ENCODE assay signal across 14 mouse cellular contexts in genomic region chr10:127066519-127067018, GRCm38 (mm10). TPM values are rescaled to one million over a fixed set of nuclear protein-coding genes. Genes with fewer than 3 reads are reported as not detected.
DNase-seq lines count a peak whose midpoint lies in the region; ATAC-seq and TF ChIP-seq lines count a peak whose summit lies in the region.
"Had no signal": no experiment of that assay in that cellular context is flagged by ENCODE, and none has a peak within 500 bp of the region (broad histone marks: within the 10 kb centered on the region; RNA-seq: fewer than 3 reads in every experiment).

No protein-coding gene starts in this region.

- peaks cover 55% of the 10 kb centered on the region for H3K4me1 ChIP-seq in forebrain, embryonic 12.5 days
- peaks cover 41% of the 10 kb centered on the region for H3K4me1 ChIP-seq in forebrain, embryonic 16.5 days (replicated peaks; ENCODE audit: control insufficient read depth, insufficient read depth, low read length)
- peaks cover 22% of the 10 kb centered on the region for H3K4me1 ChIP-seq in liver, adult 2 months (ENCODE audit: control insufficient read depth, insufficient read depth, low read length)
- H3K4me1 ChIP-seq in E14TG2a.4 (replicated peaks; ENCODE audit: low read depth, low read length), result peaks cover 80% of the 10 kb centered on the region
- 0 out of 2 replicates have a peak, but pooled peaks cover 12% of the 10 kb centered on the region for H3K4me1 ChIP-seq in intestine, postnatal 0 days (replicated peaks; ENCODE audit: control insufficient read depth, insufficient read depth, low read length)
- 0 out of 2 replicates have a peak, but pooled peaks cover 4% of the 10 kb centered on the region for H3K4me1 ChIP-seq in stomach, postnatal 0 days (replicated peaks; ENCODE audit: control insufficient read depth, insufficient read depth)

- peak; percentile 57 for DNase-seq in liver, adult 2 months (ENCODE audit: extremely low read depth, low read depth, low spot score)
- DNase-seq in liver, result no peak
- DNase-seq in stomach, postnatal 0 days (ENCODE audit: low spot score), result no peak
- no peak for DNase-seq in thymus, postnatal 10 days (ENCODE audit: low spot score in 2 of 2)
- DNase-seq: adrenal gland, postnatal 25 days; cerebellum, postnatal 14 days; gastrocnemius, postnatal 14 days; lung, embryonic 14.5 days had no signal

- no peak for ATAC-seq in forebrain, embryonic 12.5 days (ENCODE audit: low FRiP score)
- ATAC-seq in forebrain, embryonic 16.5 days, result no peak
- no peak for ATAC-seq in intestine, postnatal 0 days
- ATAC-seq in stomach, postnatal 0 days (ENCODE audit: low FRiP score, low TSS enrichment), result no peak

- H3K4me2 ChIP-seq in forebrain, embryonic 12.5 days, result no peak overlapping the region
- no peak overlapping the region for H3K4me2 ChIP-seq in forebrain, embryonic 16.5 days (ENCODE audit: low read length)
- no peak overlapping the region for H3K4me2 ChIP-seq in intestine, postnatal 0 days (replicated peaks; ENCODE audit: low read depth)
- no peak overlapping the region for H3K4me2 ChIP-seq in stomach, postnatal 0 days (replicated peaks; ENCODE audit: low read depth)
- H3K4me2 ChIP-seq: lung, embryonic 14.5 days had no signal

- H3K27ac ChIP-seq in forebrain, embryonic 12.5 days, result peak overlapping the region; percentile 38; the same call in 1 of the 2 replicates
- H3K27ac ChIP-seq in forebrain, embryonic 16.5 days (ENCODE audit: low read length), result no peak overlapping the region
- peak overlapping the region; percentile 25 for H3K27ac ChIP-seq in liver, adult 2 months (replicated peaks; ENCODE audit: insufficient read depth, low read depth, low read length)
- H3K27ac ChIP-seq in intestine, postnatal 0 days (ENCODE audit: low read depth, low read length), result peak overlapping the region; percentile 17
- no peak overlapping the region for H3K27ac ChIP-seq in stomach, postnatal 0 days (replicated peaks)

- peak; percentile 13; the same call in 1 of the 2 replicates for TF ChIP-seq CTCF in liver, adult 2 months (IDR thresholded peaks at IDR 0.05; ENCODE audit: low read depth, low read length)
- no peak for TF ChIP-seq CTCF in E14TG2a.4 (conservative IDR thresholded peaks at IDR 0.05; ENCODE audit: low read length)
- no peak for TF ChIP-seq CTCF in intestine, postnatal 0 days (IDR thresholded peaks at IDR 0.05; ENCODE audit: low read depth)
- TF ChIP-seq CTCF in stomach, postnatal 0 days (IDR thresholded peaks at IDR 0.05; ENCODE audit: low read depth), result no peak

- H3K9me3 ChIP-seq in forebrain, embryonic 12.5 days, result no peaks in the 10 kb centered on the region
- no peaks in the 10 kb centered on the region for H3K9me3 ChIP-seq in forebrain, embryonic 16.5 days (ENCODE audit: control insufficient read depth, low read length)
- no peaks in the 10 kb centered on the region for H3K9me3 ChIP-seq in E14TG2a.4 (ENCODE audit: low read length)
- H3K9me3 ChIP-seq in intestine, postnatal 0 days (ENCODE audit: control insufficient read depth), result no peaks in the 10 kb centered on the region
- no peaks in the 10 kb centered on the region for H3K9me3 ChIP-seq in stomach, postnatal 0 days (ENCODE audit: control insufficient read depth, low read length)

- no peaks in the 10 kb centered on the region for H3K27me3 ChIP-seq in forebrain, embryonic 12.5 days
- no peaks in the 10 kb centered on the region for H3K27me3 ChIP-seq in forebrain, embryonic 16.5 days (replicated peaks; ENCODE audit: control insufficient read depth, insufficient read depth, low read length)
- H3K27me3 ChIP-seq in liver, adult 2 months (ENCODE audit: control insufficient read depth, insufficient read depth, low read length), result no peaks in the 10 kb centered on the region
- no peaks in the 10 kb centered on the region for H3K27me3 ChIP-seq in E14TG2a.4 (ENCODE audit: insufficient read depth, low read length)
- no peaks in the 10 kb centered on the region for H3K27me3 ChIP-seq in intestine, postnatal 0 days (replicated peaks; ENCODE audit: control insufficient read depth, insufficient read depth, low read length)
- H3K27me3 ChIP-seq in stomach, postnatal 0 days (ENCODE audit: control insufficient read depth, insufficient read depth, low read length), result no peaks in the 10 kb centered on the region

- TF ChIP-seq EP300 in stomach, postnatal 0 days (optimal IDR thresholded peaks at IDR 0.05), result no peak

- WGBS in forebrain, embryonic 12.5 days, result 90% methylated on average over 14 of the region's 14 CpGs
- WGBS in forebrain, embryonic 16.5 days, result 88% methylated on average over 14 of the region's 14 CpGs
- WGBS in liver, adult 2 months, result 72% methylated on average over 14 of the region's 14 CpGs
- 79% methylated on average over 14 of the region's 14 CpGs for WGBS in intestine, postnatal 0 days
- 86% methylated on average over 14 of the region's 14 CpGs for WGBS in stomach, postnatal 0 days

- H3K9ac ChIP-seq in forebrain, embryonic 12.5 days, result no peak overlapping the region
- no peak overlapping the region for H3K9ac ChIP-seq in forebrain, embryonic 16.5 days (replicated peaks; ENCODE audit: low read depth, low read length)
- no peak overlapping the region for H3K9ac ChIP-seq in liver, adult 2 months (ENCODE audit: low read depth, low read length)
- no peak overlapping the region for H3K9ac ChIP-seq in intestine, postnatal 0 days (ENCODE audit: low read depth, low read length)
- no peak overlapping the region for H3K9ac ChIP-seq in stomach, postnatal 0 days (ENCODE audit: low read length)
- H3K9ac ChIP-seq: lung, embryonic 14.5 days had no signal

- TF ChIP-seq POLR2A in liver, adult 2 months (IDR thresholded peaks at IDR 0.05; ENCODE audit: extremely low read depth, insufficient read depth, low read length), result no peak

- no peak overlapping the region for H3K4me3 ChIP-seq in forebrain, embryonic 12.5 days (replicated peaks)
- no peak overlapping the region for H3K4me3 ChIP-seq in forebrain, embryonic 16.5 days (replicated peaks; ENCODE audit: low read length)
- H3K4me3 ChIP-seq in liver, adult 2 months (ENCODE audit: insufficient read depth, low read depth, low read length), result no peak overlapping the region
- 0 out of 2 replicates have a peak overlapping the region, but pooled peaks have one; percentile 26 for H3K4me3 ChIP-seq in E14TG2a.4 (replicated peaks; ENCODE audit: low read length)
- H3K4me3 ChIP-seq in intestine, postnatal 0 days (ENCODE audit: low read depth, low read length), result no peak overlapping the region
- H3K4me3 ChIP-seq in stomach, postnatal 0 days (ENCODE audit: low read depth, low read length), result no peak overlapping the region

- H3K36me3 ChIP-seq in forebrain, embryonic 12.5 days (replicated peaks), result peaks cover 42% of the 10 kb centered on the region
- peaks cover 35% of the 10 kb centered on the region for H3K36me3 ChIP-seq in forebrain, embryonic 16.5 days (ENCODE audit: control insufficient read depth, insufficient read depth)
- H3K36me3 ChIP-seq in liver, adult 2 months (ENCODE audit: control insufficient read depth, insufficient read depth, low read length), result peaks cover 22% of the 10 kb centered on the region
- peaks cover 53% of the 10 kb centered on the region for H3K36me3 ChIP-seq in E14TG2a.4 (ENCODE audit: insufficient read depth, low read length)
- H3K36me3 ChIP-seq in intestine, postnatal 0 days (ENCODE audit: control insufficient read depth, insufficient read depth), result peaks cover 35% of the 10 kb centered on the region
- peaks cover 13% of the 10 kb centered on the region for H3K36me3 ChIP-seq in stomach, postnatal 0 days (ENCODE audit: control insufficient read depth, insufficient read depth, low read length)

- peaks cover 8% of the 10 kb centered on the region; the same call in 1 of the 2 replicates for H3K79me2 ChIP-seq in liver, adult 2 months (ENCODE audit: control insufficient read depth, insufficient read depth, low read length)

RNA-seq across cellular contexts. Expression of gene Cdk4, which starts 3.2 kb away (rescaled TPM):
- 2,431 and 2,450 TPM in 2 replicates for polyA plus RNA-seq in forebrain, embryonic 12.5 days (2016; fragmentation: Nextera tagmentation; extraction: Ambion mirVana)
- 1,494 and 1,664 TPM in 2 replicates for polyA plus RNA-seq in forebrain, embryonic 16.5 days (2015; fragmentation: Nextera tagmentation; extraction: Ambion mirVana)
- 37.9 and 41.3 TPM in 2 replicates for total RNA-seq in liver, adult 2 months (2014; rRNA removed)
- 54.3 and 58.7 TPM in 2 replicates for polyA plus RNA-seq in liver, adult 2 months (2012; rRNA removed)
- 500 and 515 TPM in 2 replicates for polyA plus RNA-seq in intestine, postnatal 0 days (2015; fragmentation: Nextera tagmentation; extraction: Ambion mirVana)
- 469 and 472 TPM in 2 replicates for polyA plus RNA-seq in stomach, postnatal 0 days (2015; fragmentation: Nextera tagmentation; extraction: Ambion mirVana)

RNA-seq across cellular contexts. Expression of gene Tspan31, which starts 3.5 kb away (rescaled TPM):
- polyA plus RNA-seq in forebrain, embryonic 12.5 days (2016; fragmentation: Nextera tagmentation; extraction: Ambion mirVana), result 139 and 158 TPM in 2 replicates
- polyA plus RNA-seq in forebrain, embryonic 16.5 days (2015; fragmentation: Nextera tagmentation; extraction: Ambion mirVana), result 119 and 120 TPM in 2 replicates
- total RNA-seq in liver, adult 2 months (2014; rRNA removed), result 269 and 278 TPM in 2 replicates
- polyA plus RNA-seq in liver, adult 2 months (2012; rRNA removed), result 268 and 298 TPM in 2 replicates
- 264 and 300 TPM in 2 replicates for polyA plus RNA-seq in intestine, postnatal 0 days (2015; fragmentation: Nextera tagmentation; extraction: Ambion mirVana)
- 82.8 and 87.7 TPM in 2 replicates for polyA plus RNA-seq in stomach, postnatal 0 days (2015; fragmentation: Nextera tagmentation; extraction: Ambion mirVana)

RNA-seq across cellular contexts. Expression of gene March9, which starts 6.6 kb away (rescaled TPM):
- polyA plus RNA-seq in forebrain, embryonic 12.5 days (2016; fragmentation: Nextera tagmentation; extraction: Ambion mirVana), result 3.9 and 4.2 TPM in 2 replicates
- 5.3 and 6.6 TPM in 2 replicates for polyA plus RNA-seq in forebrain, embryonic 16.5 days (2015; fragmentation: Nextera tagmentation; extraction: Ambion mirVana)
- total RNA-seq in liver, adult 2 months (2014; rRNA removed), result 0.09 and 0.34 TPM in 2 replicates
- 0.44 and 0.52 TPM in 2 replicates for polyA plus RNA-seq in liver, adult 2 months (2012; rRNA removed)
- 0.91 and 1.1 TPM in 2 replicates for polyA plus RNA-seq in intestine, postnatal 0 days (2015; fragmentation: Nextera tagmentation; extraction: Ambion mirVana)
- polyA plus RNA-seq in stomach, postnatal 0 days (2015; fragmentation: Nextera tagmentation; extraction: Ambion mirVana), result 0.75 and 0.81 TPM in 2 replicates

RNA-seq across cellular contexts. Expression of gene Agap2, which starts 8.5 kb away (rescaled TPM):
- 0.73 and 1.1 TPM in 2 replicates for polyA plus RNA-seq in forebrain, embryonic 12.5 days (2016; fragmentation: Nextera tagmentation; extraction: Ambion mirVana)
- 2.2 and 4.7 TPM in 2 replicates for polyA plus RNA-seq in forebrain, embryonic 16.5 days (2015; fragmentation: Nextera tagmentation; extraction: Ambion mirVana)
- 0.28 and 0.81 TPM in 2 replicates for total RNA-seq in liver, adult 2 months (2014; rRNA removed)
- 0.44 and 0.55 TPM in 2 replicates for polyA plus RNA-seq in liver, adult 2 months (2012; rRNA removed)
- polyA plus RNA-seq in intestine, postnatal 0 days (2015; fragmentation: Nextera tagmentation; extraction: Ambion mirVana), result 0.07 and 0.20 TPM in 2 replicates
- polyA plus RNA-seq in stomach, postnatal 0 days (2015; fragmentation: Nextera tagmentation; extraction: Ambion mirVana), result 0.04 and 0.08 TPM in 2 replicates

RNA-seq across cellular contexts. Expression of gene Cyp27b1, which starts 18.5 kb away (rescaled TPM):
- 0.10 and 0.28 TPM in 2 replicates for polyA plus RNA-seq in forebrain, embryonic 12.5 days (2016; fragmentation: Nextera tagmentation; extraction: Ambion mirVana)
- 0.20 and 0.26 TPM in 2 replicates for polyA plus RNA-seq in forebrain, embryonic 16.5 days (2015; fragmentation: Nextera tagmentation; extraction: Ambion mirVana)
- total RNA-seq in liver, adult 2 months (2014; rRNA removed), result not detected in 2 replicates
- polyA plus RNA-seq in liver, adult 2 months (2012; rRNA removed), result 0.05 TPM in 2 replicates
- not detected in 2 replicates for polyA plus RNA-seq in intestine, postnatal 0 days (2015; fragmentation: Nextera tagmentation; extraction: Ambion mirVana)
- polyA plus RNA-seq in stomach, postnatal 0 days (2015; fragmentation: Nextera tagmentation; extraction: Ambion mirVana), result 0.13 TPM in 1 of 2 replicates, not detected in the other
- polyA plus RNA-seq: embryonic facial prominence, embryonic 11.5 days; heart, embryonic 14.5 days; lung, embryonic 14.5 days had no signal

Comparison
In these comparisons a context has a peak if more than half of its experiments do, and no peak if none do; other contexts are left out.
1. H3K27ac ChIP-seq: peak in forebrain, embryonic 12.5 days (single experiment), liver, adult 2 months (single experiment) and intestine, postnatal 0 days (single experiment); none in forebrain, embryonic 16.5 days (single experiment) and stomach, postnatal 0 days (single experiment).